Mouse (Mus musculus) ES-Bruce4 (cell line): Measurements from ENCODE around the gene Hist1h3g.

ENCODE experiments used
- CTCF ChIP-seq: IDR thresholded peaks from one replicate; pipeline ENCODE4 v1.8.1; 2011; ENCODE audit warnings: low read depth, low read length
- EP300 ChIP-seq: IDR thresholded peaks from 2 replicates; pipeline ENCODE4 v1.6.1; 2011; ENCODE audit warnings: low read depth, low read length; ENCODE audit not compliant: insufficient read depth
- POLR2A ChIP-seq: IDR thresholded peaks from one replicate; pipeline ENCODE4 v1.8.1; 2011; ENCODE audit warnings: low read length; ENCODE audit not compliant: insufficient read depth

DNA sequence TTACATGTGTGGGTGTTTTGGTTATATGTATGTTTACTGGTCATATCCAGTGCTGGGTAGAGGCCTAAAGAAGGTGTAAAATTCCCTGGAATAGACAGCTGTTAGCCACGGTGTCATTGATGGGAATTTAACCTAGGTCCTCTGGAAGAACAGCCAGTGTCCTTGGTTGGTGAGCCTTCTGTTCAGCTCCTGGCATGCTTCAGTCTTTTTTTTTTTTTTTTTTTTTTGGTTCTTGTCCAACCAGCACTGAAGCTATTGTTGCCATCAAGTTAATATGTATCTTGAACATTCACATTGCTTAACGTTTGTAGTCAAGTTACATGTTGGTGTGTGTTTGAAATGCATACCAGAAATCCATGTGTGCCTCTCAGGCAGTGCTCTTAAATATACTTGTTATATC, 29.3 kb downstream of the Hist1h3g start:
- TF ChIP-seq EP300 (no peak), CTCF (no peak), POLR2A (no peak)
